Mouse (Mus musculus): ENCODE data around the gene Bhlhe23.

Gene Bhlhe23

GRCm38 (mm10) chr2:180726658-180727442 is 49.9 kb downstream of the Bhlhe23 start:
- DNase-seq (ENCODE audit: extremely low read depth, insufficient read length, low spot score) = no peak

DNA sequence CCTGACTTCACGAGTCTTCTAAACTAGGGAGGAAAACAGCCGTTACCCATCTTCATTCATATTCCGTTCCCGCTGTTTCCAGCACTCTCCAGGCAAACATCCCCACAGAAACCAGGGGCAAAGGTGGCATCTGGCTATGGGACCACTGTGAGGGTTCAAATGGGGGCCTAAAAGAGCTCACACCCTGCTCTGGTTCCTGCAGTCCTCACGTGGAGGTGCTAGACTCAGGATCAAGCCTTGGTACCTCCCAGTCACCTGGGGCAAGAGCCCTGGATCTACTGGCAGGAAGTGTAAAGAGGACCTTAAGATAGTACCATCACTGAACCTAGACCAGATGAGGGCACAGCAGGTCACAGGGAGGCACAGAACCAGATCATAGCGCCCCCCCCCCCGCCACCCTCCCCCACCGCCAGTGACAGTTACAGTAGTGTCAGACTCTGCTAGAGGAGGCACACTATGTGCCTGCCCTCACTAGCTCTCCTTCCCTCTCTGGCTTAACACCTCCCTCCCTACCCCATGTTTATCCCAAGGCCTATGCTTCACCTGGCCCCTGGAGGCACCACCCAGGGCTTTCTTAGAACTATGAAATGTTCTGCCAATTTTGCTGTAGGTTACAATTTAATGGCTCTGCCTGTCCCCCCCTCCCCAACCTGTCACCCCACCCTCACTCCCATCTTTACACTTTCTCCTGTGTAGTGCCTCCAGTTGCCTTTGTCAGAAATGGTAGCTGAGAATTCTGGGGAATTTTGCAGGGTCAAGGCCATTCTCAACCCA is 50.7 kb downstream of the Bhlhe23 start:
- DNase-seq (ENCODE audit: extremely low read depth, insufficient read length, low spot score) = no peak

- DNase-seq (ENCODE audit: extremely low read depth, insufficient read length, low spot score) = no peak
Measured at GRCm38 (mm10) chr2:180725414-180725778, 51.3 kb downstream of the Bhlhe23 start.

GRCm38 (mm10) chr2:180724585-180725413 is 51.9 kb downstream of the Bhlhe23 start, which contains the start of gene Slc17a9:
TSS of gene Slc17a9 (plus strand) at chr2:180725263.
- DNase-seq (ENCODE audit: extremely low read depth, insufficient read length, low spot score) = no peak

Measured in 3134 (cell line).